ENCODE assay signal across 27 mouse cellular contexts in the genomic region with DNA sequence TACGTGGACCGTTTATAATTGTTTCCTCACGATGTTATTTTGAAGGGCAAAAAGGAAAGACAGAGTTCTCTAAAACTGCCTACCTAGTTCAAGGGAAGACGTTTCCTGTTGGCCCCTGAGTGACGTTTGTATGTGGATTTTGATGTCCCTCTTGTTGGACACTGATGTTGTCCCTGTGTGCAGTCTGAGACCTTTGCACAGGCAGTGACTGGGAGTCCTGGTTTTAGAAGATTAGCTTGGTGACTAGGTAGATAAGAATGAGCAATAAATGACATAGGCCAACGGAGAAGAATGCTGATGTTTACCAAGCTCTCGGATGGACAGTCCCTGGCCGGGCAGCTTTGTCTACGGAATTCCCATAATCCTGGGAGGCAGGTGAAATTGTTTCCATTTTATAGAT. TPM values are rescaled to one million over a fixed set of nuclear protein-coding genes. Genes with fewer than 3 reads are reported as not detected.
A peak's percentile ranks its signal among the peaks of the same experiment; 100 is the strongest.
DNase-seq lines count a peak whose midpoint lies in the region; ATAC-seq and TF ChIP-seq lines count a peak whose summit lies in the region.
"Had no signal": no experiment of that assay in that cellular context is flagged by ENCODE, and none has a peak within 500 bp of the region (broad histone marks: within the 10 kb centered on the region; RNA-seq: fewer than 3 reads in every experiment).

No protein-coding gene starts in this region.

- no peaks in the 10 kb centered on the region for H3K9me3 ChIP-seq in heart, embryonic 11.5 days (replicated peaks; ENCODE audit: control insufficient read depth, low read length)
- H3K9me3 ChIP-seq in liver, embryonic 12.5 days (replicated peaks), result no peaks in the 10 kb centered on the region
- H3K9me3 ChIP-seq: forebrain, embryonic 10.5 days; heart, embryonic 15.5 days; hindbrain, embryonic 15.5 days; kidney, embryonic 15.5 days; limb, embryonic 15.5 days; neural tube, embryonic 15.5 days had no signal

- no peak for ATAC-seq in heart, embryonic 11.5 days (replicated peaks; ENCODE audit: insufficient number of reproducible peaks, low FRiP score, low TSS enrichment)
- ATAC-seq in liver, embryonic 12.5 days, result no peak
- ATAC-seq: Patski had no signal

- no peak for DNase-seq in heart, adult 18-20 months
- DNase-seq in c-Kit-negative CD71-positive TER-119-positive erythroid progenitor cells, embryonic 14.5 days (ENCODE audit: low read depth, low spot score), result peak; percentile 41
- DNase-seq in layer of hippocampus, postnatal 14 days (ENCODE audit: low spot score in 2 of 2), result no peak
- DNase-seq in left cerebral cortex, adult 9 months (ENCODE audit: low spot score in 2 of 2), result no peak
- DNase-seq: adrenal gland, adult 2 months; cerebellum, adult 2 months; gastrocnemius, postnatal 14 days; heart, adult 11 months; heart, postnatal 36 days; kidney, postnatal 4 days; left cerebral cortex, postnatal 4 days; lung, postnatal 4 days; thymus, adult 2 months; thymus, postnatal 4 days had no signal

- H3K4me2 ChIP-seq in heart, embryonic 11.5 days, result peak overlapping the region; percentile 6; the same call in 1 of the 2 replicates
- H3K4me2 ChIP-seq in liver, embryonic 12.5 days, result peak overlapping the region; percentile 90

- no peak overlapping the region for H3K27ac ChIP-seq in heart, embryonic 11.5 days (ENCODE audit: low read depth, low read length)
- peak overlapping the region; percentile 99 for H3K27ac ChIP-seq in liver, embryonic 12.5 days
- H3K27ac ChIP-seq in small intestine, adult 2 months (ENCODE audit: insufficient read depth, low read depth, low read length), result peak overlapping the region; percentile 1; the same call in 1 of the 2 replicates
- H3K27ac ChIP-seq: forebrain, embryonic 10.5 days; heart, embryonic 15.5 days; kidney, embryonic 15.5 days; limb, embryonic 15.5 days; stomach, postnatal 0 days had no signal

- peaks cover 38% of the 10 kb centered on the region for H3K4me1 ChIP-seq in heart, embryonic 11.5 days (ENCODE audit: control insufficient read depth, insufficient read depth, low read length)
- H3K4me1 ChIP-seq in liver, embryonic 12.5 days, result peaks cover 87% of the 10 kb centered on the region
- H3K4me1 ChIP-seq in small intestine, adult 2 months (ENCODE audit: control insufficient read depth, insufficient read depth, insufficient read length, low read length), result peaks cover 49% of the 10 kb centered on the region

- H3K9ac ChIP-seq in heart, embryonic 11.5 days (ENCODE audit: low read depth, low read length), result no peak overlapping the region
- peak overlapping the region; percentile 75; the same call in 1 of the 2 replicates for H3K9ac ChIP-seq in liver, embryonic 12.5 days
- H3K9ac ChIP-seq: heart, embryonic 15.5 days; kidney, embryonic 15.5 days; limb, embryonic 15.5 days had no signal

- H3K36me3 ChIP-seq in heart, embryonic 11.5 days (ENCODE audit: control insufficient read depth, insufficient read depth, low read length), result no peaks in the 10 kb centered on the region
- H3K36me3 ChIP-seq in liver, embryonic 12.5 days, result no peaks in the 10 kb centered on the region
- no peaks in the 10 kb centered on the region for H3K36me3 ChIP-seq in small intestine, adult 2 months (ENCODE audit: control insufficient read depth, insufficient read depth, low read length)
- H3K36me3 ChIP-seq: forebrain, embryonic 10.5 days; heart, embryonic 15.5 days; hindbrain, embryonic 15.5 days; kidney, embryonic 15.5 days; limb, embryonic 15.5 days; neural tube, embryonic 15.5 days had no signal

- peaks cover 11% of the 10 kb centered on the region for H3K27me3 ChIP-seq in heart, embryonic 11.5 days (ENCODE audit: control insufficient read depth, insufficient read depth, low read length)
- H3K27me3 ChIP-seq in liver, embryonic 12.5 days (replicated peaks), result peaks cover 31% of the 10 kb centered on the region; the same call in 1 of the 2 replicates
- H3K27me3 ChIP-seq in small intestine, adult 2 months (ENCODE audit: control insufficient read depth, insufficient read depth, low read length), result no peaks in the 10 kb centered on the region
- H3K27me3 ChIP-seq: hindbrain, embryonic 15.5 days; neural tube, embryonic 15.5 days; Patski had no signal

- H3K4me3 ChIP-seq in heart, embryonic 11.5 days (ENCODE audit: low read depth, low read length), result no peak overlapping the region
- no peak overlapping the region for H3K4me3 ChIP-seq in liver, embryonic 12.5 days
- no peak overlapping the region for H3K4me3 ChIP-seq in small intestine, adult 2 months (ENCODE audit: low read depth, low read length)
- H3K4me3 ChIP-seq: kidney, embryonic 15.5 days; left cerebral cortex, adult 2 months; limb, embryonic 15.5 days had no signal

- no peak for TF ChIP-seq CTCF in small intestine, adult 2 months (IDR thresholded peaks at IDR 0.05; ENCODE audit: extremely low read depth, insufficient read length, insufficient replicate concordance, low read depth, low read length)

- no peak for TF ChIP-seq POLR2A in small intestine, adult 2 months (IDR thresholded peaks at IDR 0.05; ENCODE audit: low read depth, low read length)

- WGBS in heart, embryonic 11.5 days (ENCODE audit: insufficient replicate concordance), result 76% methylated on average over 9 of the region's 9 CpGs
- 38% methylated on average over 9 of the region's 9 CpGs for WGBS in liver, embryonic 12.5 days (ENCODE audit: insufficient replicate concordance)
- 25% methylated on average over 9 of the region's 9 CpGs for WGBS in small intestine, adult 2 months

RNA-seq across cellular contexts. Expression of gene Pak6, which starts 1.2 kb away (rescaled TPM):
- 1.8 and 3.0 TPM in 2 replicates for polyA plus RNA-seq in heart, embryonic 11.5 days (2014; fragmentation: Nextera tagmentation; extraction: Ambion mirVana)
- total RNA-seq in heart, adult 18-20 months (2021), result 1 to 10 TPM; 9.0 to 9.3 TPM
- polyA plus RNA-seq in liver, embryonic 12.5 days (2016; fragmentation: Nextera tagmentation; extraction: Ambion mirVana), result 1.4 and 1.9 TPM in 2 replicates
- 1.8 and 2.0 TPM in 2 replicates for polyA plus RNA-seq in small intestine, adult 2 months (2012; rRNA removed)
- 10 to 100 TPM; 67.8 to 75.1 TPM for total RNA-seq in layer of hippocampus, postnatal 14 days (2021)

RNA-seq across cellular contexts. Expression of gene Ankrd63, which starts 41.9 kb away (rescaled TPM):
- polyA plus RNA-seq in heart, embryonic 11.5 days (2014; fragmentation: Nextera tagmentation; extraction: Ambion mirVana), result 0.66 and 0.80 TPM in 2 replicates
- 1 to 10 TPM; 1.1 to 1.3 TPM for total RNA-seq in heart, adult 18-20 months (2021)
- polyA plus RNA-seq in liver, embryonic 12.5 days (2016; fragmentation: Nextera tagmentation; extraction: Ambion mirVana), result 0.07 TPM in 1 of 2 replicates, not detected in the other
- 0.13 and 1.4 TPM in 2 replicates for polyA plus RNA-seq in small intestine, adult 2 months (2012; rRNA removed)
- total RNA-seq in layer of hippocampus, postnatal 14 days (2021), result 1 to 10 TPM; 9.4 to 10.0 TPM
- total RNA-seq: ES-E14; gastrocnemius, postnatal 14 days had no signal
- polyA plus RNA-seq: forebrain, embryonic 10.5 days; neural tube, embryonic 15.5 days had no signal
